Mouse (Mus musculus) testis, adult 2 months (tissue): ENCODE results near the gene Hoxa2. TPM values are rescaled to one million over a fixed set of nuclear protein-coding genes. Genes with fewer than 3 reads are reported as not detected.

Source experiments
- H3K27ac ChIP-seq: fragments of 200-500 bp; 2 replicates; pipeline ENCODE4 v1.5.1; 2012; ENCODE audit warnings: low read depth, low read length; ENCODE audit not compliant: control insufficient read depth, insufficient read depth
- H3K27me3 ChIP-seq: fragments of 200-500 bp; 2 replicates; pipeline ENCODE4 v1.6.1; 2012; ENCODE audit warnings: mild to moderate bottlenecking, low read length, moderate library complexity; ENCODE audit not compliant: control insufficient read depth, insufficient read depth
- H3K36me3 ChIP-seq: fragments of 200-500 bp; 2 replicates; pipeline ENCODE4 v1.6.1; 2012; ENCODE audit warnings: mild to moderate bottlenecking, low read length; ENCODE audit not compliant: control insufficient read depth, insufficient read depth
- H3K4me1 ChIP-seq: fragments of 200-500 bp; 2 replicates; pipeline ENCODE4 v1.6.1; 2012; ENCODE audit warnings: low read length; ENCODE audit not compliant: control insufficient read depth, insufficient read depth
- H3K4me3 ChIP-seq: fragments of 200-500 bp; 2 replicates; pipeline ENCODE4 v1.5.1; 2012; ENCODE audit warnings: low read depth, mild to moderate bottlenecking, low read length, moderate library complexity, mixed read lengths; ENCODE audit not compliant: control insufficient read depth
- CTCF ChIP-seq: fragments of 200-500 bp; IDR thresholded peaks from 2 replicates; pipeline ENCODE4 v1.5.1; 2012; ENCODE audit warnings: low read depth, mild to moderate bottlenecking, inconsistent platforms, low read length, moderate library complexity; ENCODE audit not compliant: control insufficient read depth, insufficient read depth, insufficient replicate concordance
- POLR2A ChIP-seq: fragments of 200-500 bp; IDR thresholded peaks from 2 replicates; pipeline ENCODE4 v1.6.1; 2012; ENCODE audit warnings: low read depth, mild to moderate bottlenecking, inconsistent platforms, low read length, moderate library complexity; ENCODE audit not compliant: control insufficient read depth
- polyA plus RNA-seq: library from polyadenylated mRNA; depleted of rRNA; stranded (reverse); fragments of >200 nt; gene quantifications from 2 replicates; pipeline ENCODE4 v1.2.3, GENCODE M21; 2012

Gene Hoxa2
- polyA plus RNA-seq, 1 experiment, result 0.07 TPM

GRCm38 (mm10) chr6:52182030-52182429 lies 17.4 kb upstream of the Hoxa2 start:
- TF ChIP-seq CTCF (no peak), POLR2A (no peak)
- H3K27ac ChIP-seq, result no peak overlapping the region
- peaks cover 2% of the 10 kb centered on the region for H3K27me3 ChIP-seq
- H3K36me3 ChIP-seq, result no peaks in the 10 kb centered on the region
- H3K4me3 ChIP-seq, result no peak overlapping the region
- H3K4me1 ChIP-seq, result peaks cover 3% of the 10 kb centered on the region; the same call in 1 of the 2 replicates

- Histone ChIP-seq H3K27me3 (peaks cover 12% of the 10 kb centered on the region), H3K4me1 (peaks cover 7% of the 10 kb centered on the region), H3K36me3 (no peaks in the 10 kb centered on the region), H3K4me3 (no peak overlapping the region), H3K27ac (no peak overlapping the region)
- no peak for TF ChIP-seq POLR2A
Measured at GRCm38 (mm10) chr6:52180726-52181125, 16.1 kb upstream of the Hoxa2 start.

GRCm38 (mm10) chr6:52180213-52180710 lies 15.6 kb upstream of the Hoxa2 start:
- no peak overlapping the region for H3K27ac ChIP-seq
- peaks cover 7% of the 10 kb centered on the region for H3K4me1 ChIP-seq
- H3K27me3 ChIP-seq, result peaks cover 14% of the 10 kb centered on the region
- no peaks in the 10 kb centered on the region for H3K36me3 ChIP-seq
- TF ChIP-seq POLR2A, result no peak
- H3K4me3 ChIP-seq, result no peak overlapping the region

- peaks cover 9% of the 10 kb centered on the region for H3K4me1 ChIP-seq
- H3K36me3 ChIP-seq, result no peaks in the 10 kb centered on the region
- H3K27me3 ChIP-seq, result peaks cover 20% of the 10 kb centered on the region
- TF ChIP-seq CTCF (no peak), POLR2A (no peak)
- no peak overlapping the region for H3K4me3 ChIP-seq
- no peak overlapping the region for H3K27ac ChIP-seq
Measured at GRCm38 (mm10) chr6:52179690-52180089, 15.1 kb upstream of the Hoxa2 start.

- no peak overlapping the region for H3K27ac ChIP-seq
- no peak overlapping the region for H3K4me3 ChIP-seq
- no peaks in the 10 kb centered on the region for H3K36me3 ChIP-seq
- H3K4me1 ChIP-seq, result peaks cover 9% of the 10 kb centered on the region
- H3K27me3 ChIP-seq, result peaks cover 20% of the 10 kb centered on the region
- no peak for TF ChIP-seq CTCF
- no peak for TF ChIP-seq POLR2A
Measured at GRCm38 (mm10) chr6:52178918-52179665, 14.5 kb upstream of the Hoxa2 start.

GRCm38 (mm10) chr6:52177806-52178205 lies 13.2 kb upstream of the Hoxa2 start:
- no peak for TF ChIP-seq CTCF
- no peak for TF ChIP-seq POLR2A
- Histone ChIP-seq H3K4me3 (no peak overlapping the region), H3K27ac (no peak overlapping the region)

GRCm38 (mm10) chr6:52177061-52177735 lies 12.6 kb upstream of the Hoxa2 start, which contains the start of gene 5730596B20Rik:
Gene 5730596B20Rik, plus strand, starts transcription at chr6:52177498.
- TF ChIP-seq CTCF (no peak), POLR2A (no peak)
- Histone ChIP-seq H3K36me3 (no peaks in the 10 kb centered on the region), H3K27ac (no peak within 1 kb of the TSS), H3K27me3 (peaks cover 22% of the 10 kb centered on the region), H3K4me3 (no peak within 1 kb of the TSS), H3K4me1 (peaks cover 17% of the 10 kb centered on the region)

More at GRCm38 (mm10) chr6:52177806-52178205, 13.2 kb upstream of the Hoxa2 start:
- Histone ChIP-seq H3K27me3 (peaks cover 20% of the 10 kb centered on the region), H3K4me1 (peaks cover 11% of the 10 kb centered on the region), H3K36me3 (no peaks in the 10 kb centered on the region)
